Mouse (Mus musculus): ENCODE data around the gene Slc17a9.
A peak's percentile ranks its signal among the peaks of the same experiment; 100 is the strongest.

The Slc17a9 gene

GRCm38 (mm10) chr2:180755896-180756295, 30.8 kb downstream of the Slc17a9 start:
- DNase-seq: peak; percentile 43

GRCm38 (mm10) chr2:180756786-180757185, 31.7 kb downstream of the Slc17a9 start:
- DNase-seq: no peak

- no peak for DNase-seq
Measured at GRCm38 (mm10) chr2:180758513-180759263, 33.6 kb downstream of the Slc17a9 start.

DNA sequence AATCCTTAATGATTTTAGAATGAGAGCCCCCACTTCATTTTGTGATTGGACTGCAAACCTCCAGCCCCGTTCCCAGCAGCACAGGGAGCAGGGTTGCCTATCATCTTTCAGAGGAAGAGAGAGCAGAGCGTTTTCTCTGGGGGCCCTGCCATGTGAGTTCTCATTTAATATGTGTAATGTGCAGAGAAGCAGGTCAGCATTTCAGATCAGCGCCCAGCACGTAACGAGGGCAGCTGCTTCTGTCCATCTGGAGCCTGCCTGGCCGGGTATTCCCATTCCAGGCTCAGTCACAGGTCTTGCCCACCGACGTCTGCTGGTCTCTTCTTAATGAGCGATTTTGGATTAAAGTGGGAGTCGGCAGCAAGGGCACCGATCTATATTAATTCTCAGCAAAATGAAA, 39.9 kb downstream of the Slc17a9 start:
- no peak for DNase-seq

GRCm38 (mm10) chr2:180765713-180766112, 40.6 kb downstream of the Slc17a9 start:
- no peak for DNase-seq

DNA sequence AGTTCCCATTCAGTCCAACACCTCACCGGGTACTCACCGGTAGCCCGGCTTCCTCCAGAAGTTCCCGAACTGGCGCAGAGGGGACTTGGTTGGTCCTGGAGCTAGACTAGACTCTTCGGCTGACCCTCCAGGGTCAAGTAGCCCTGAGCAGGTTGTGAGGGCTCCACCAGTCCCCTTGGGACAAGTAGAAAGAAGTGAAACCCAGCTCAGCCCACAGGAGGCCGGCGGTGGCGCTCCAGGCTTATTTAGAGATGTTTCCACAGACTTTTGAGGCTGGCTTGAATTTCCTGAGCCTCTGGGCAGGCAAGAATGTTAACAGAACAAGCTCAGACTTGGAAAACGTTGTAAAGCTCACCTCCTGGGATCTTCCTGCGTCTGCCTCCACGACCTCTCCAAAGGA, 50.2 kb downstream of the Slc17a9 start:
- no peak for DNase-seq

- DNase-seq: no peak
Measured at GRCm38 (mm10) chr2:180775641-180776040, 50.6 kb downstream of the Slc17a9 start.

DNA sequence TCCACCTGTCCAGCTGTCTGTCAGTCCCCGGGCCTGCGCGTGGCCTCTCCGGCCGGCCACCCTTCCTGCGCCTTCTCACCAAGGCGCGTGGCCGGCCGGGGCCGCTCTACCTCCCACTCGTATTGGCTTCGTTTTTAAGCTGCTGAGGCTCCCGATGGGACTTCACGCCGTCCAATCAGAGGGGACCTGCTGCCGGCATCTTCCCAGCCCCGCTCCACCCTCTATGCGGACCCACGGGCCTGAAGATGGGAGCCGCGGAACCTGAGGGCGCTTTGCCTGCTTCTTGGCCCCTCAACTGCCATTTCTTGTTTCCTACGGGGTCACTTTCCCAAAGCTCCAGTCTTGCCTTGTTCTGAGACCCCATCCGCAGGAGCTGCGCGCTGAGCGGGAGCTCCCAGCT, 51.7 kb downstream of the Slc17a9 start, which contains the start of gene Bhlhe23:
Gene Bhlhe23 (minus strand): TSS at position 108 of the 400 bp plus-strand sequence.
- no peak for DNase-seq

DNA sequence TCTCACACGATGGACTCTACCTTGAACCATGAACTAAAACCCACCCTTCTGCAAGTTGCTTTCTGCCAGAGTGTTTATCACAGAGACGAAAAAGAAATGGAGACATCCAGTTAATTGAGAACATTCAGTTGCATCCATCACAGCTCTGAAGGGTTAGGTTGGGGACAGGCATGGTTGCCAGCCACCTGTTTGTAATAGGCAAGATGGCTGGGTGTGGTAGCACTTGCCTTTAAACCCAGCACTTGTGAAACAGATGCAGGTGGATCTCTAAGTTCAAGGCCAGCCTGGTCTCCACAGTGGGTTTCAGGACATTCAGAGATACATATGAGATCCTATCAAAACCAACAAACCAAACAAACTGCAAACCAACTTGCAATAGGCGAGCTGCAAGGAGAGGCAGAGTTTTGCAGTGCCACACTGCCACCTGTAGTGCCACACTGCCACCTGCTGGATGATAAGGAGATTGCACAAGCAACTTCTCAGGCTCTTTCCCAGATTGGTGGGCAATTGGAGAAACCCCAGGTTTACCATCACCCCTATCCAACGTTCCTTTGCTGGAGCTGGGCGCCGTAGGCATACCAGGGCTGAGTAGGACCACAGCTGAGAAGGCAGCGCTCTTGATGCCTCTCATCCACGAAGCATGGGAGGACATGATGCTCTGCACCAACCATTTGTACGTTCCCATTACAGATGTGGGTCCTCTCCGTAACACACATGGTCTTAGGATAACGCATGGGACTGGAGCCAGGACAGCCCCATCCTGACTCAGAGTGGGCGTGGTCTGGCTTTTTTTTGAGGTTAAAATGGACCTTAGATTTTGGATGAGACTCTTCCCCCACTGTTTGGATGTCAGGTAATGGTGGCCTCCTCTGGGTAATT, 54.4 kb downstream of the Slc17a9 start:
- DNase-seq: peak; percentile 50

GRCm38 (mm10) chr2:180780282-180780681, 55.2 kb downstream of the Slc17a9 start:
- DNase-seq: no peak

- DNase-seq: peak; percentile 43
Measured at GRCm38 (mm10) chr2:180786732-180787131, 61.7 kb downstream of the Slc17a9 start.

DNA sequence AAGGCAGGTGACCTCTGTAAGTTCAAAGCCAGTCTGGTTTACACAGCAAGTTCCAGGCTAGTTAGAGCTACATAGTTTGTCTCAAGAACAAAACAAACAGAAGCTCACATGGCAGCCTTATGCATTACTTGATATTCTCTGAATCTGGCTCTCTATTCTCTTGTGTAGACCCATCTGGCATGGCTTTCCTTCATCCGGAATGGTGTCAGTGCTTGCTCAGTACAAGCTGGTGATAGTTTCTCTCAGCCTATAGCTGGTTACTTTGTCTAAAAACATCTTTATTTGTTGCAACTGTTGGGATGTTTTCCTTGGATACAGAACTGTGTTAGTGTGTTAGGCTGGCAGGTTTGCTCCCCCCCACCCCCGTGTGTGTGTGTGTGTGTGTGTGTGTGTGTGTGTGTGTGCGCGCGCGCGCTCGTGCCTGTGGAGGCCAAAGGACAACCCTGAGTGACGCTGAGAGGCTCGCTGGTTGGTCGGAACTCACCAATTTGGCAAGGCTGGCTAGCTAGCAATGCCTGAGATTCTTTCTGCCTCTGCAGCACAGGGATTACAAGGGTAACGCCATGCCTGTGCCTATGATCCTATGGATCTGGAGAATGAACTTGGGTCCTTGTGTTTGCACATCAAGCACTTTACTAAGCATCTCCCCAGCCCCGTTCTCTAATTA, 62.6 kb downstream of the Slc17a9 start:
- DNase-seq: no peak

DNA sequence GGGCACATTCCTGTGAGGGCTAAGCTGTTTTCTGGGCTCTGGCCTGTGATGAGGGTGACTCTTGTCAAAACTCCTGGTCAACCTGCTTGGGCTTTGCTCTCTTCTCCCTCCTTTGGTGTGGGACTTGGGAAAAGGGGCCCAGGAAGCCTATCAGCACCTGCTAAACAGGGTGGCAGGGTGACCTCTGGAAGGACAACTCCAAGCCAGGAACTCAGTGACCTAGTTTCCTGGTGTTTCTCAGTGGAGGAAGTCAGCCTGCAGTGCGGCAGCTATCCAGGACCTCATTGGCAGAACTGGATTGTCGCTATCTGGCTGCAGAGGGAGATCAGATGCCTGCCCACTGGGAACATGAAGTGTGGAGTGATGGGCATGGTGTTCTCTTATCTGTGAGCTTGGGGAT, 63.3 kb downstream of the Slc17a9 start:
- DNase-seq: no peak

DNA sequence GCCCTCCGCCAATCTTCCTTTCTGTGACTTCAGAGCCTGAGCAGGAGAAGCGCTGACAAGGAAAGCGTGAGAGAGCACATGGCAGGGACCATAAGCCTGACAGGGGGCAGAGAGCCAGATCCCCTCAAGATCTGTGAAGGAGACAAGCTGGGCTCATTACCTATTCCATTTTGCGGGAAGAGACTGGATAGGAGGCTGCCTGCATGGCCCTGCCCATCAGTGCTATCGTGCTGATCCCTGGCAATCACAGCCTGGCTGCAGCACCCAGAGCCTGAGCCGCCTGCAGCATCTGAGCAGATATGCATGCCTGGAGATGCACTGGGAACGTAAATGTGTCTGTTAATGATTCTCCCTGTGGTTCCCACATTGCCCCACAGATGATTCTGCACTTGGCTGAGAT, 63.8 kb downstream of the Slc17a9 start:
- peak; percentile 6 for DNase-seq

DNA sequence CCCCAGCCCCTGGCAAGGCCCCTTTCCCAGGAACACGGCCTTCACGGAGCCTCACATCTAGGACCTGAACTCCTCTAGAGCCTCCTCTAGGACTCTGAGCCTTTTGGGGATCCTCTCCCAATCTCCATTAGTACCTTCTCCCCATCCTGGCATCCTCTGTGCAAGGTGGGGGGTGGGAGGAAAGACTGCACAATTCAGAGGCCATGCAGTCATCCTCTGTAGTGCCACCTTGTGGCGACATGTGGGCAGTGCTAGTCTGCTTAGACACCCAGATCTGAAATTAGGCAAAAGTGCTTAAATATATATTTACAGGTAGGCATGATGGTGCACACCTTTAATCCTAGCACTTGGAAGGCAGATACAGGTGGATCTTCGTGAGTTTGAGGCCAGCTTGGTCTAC, 66.6 kb downstream of the Slc17a9 start:
- DNase-seq: peak; percentile 34
